Mouse (Mus musculus) kidney, adult 2 months (tissue): ENCODE measurements at regions not wholly inside any gene's neighbourhood (a gene's known extent, or its start where the extent isn't known, plus 50 kb on each side); places are given as distances from the start of the nearest gene placed in this dataset.

Source experiments
- DNase-seq: peaks from one replicate; pipeline ENCODE4 v3.0.0; 2021
- H3K27ac ChIP-seq: fragments of 200-500 bp; 2 replicates; pipeline ENCODE4 v1.5.1; 2012; ENCODE audit warnings: low read depth, low read length, control low read depth, inconsistent platforms; ENCODE audit not compliant: insufficient read depth
- H3K27me3 ChIP-seq: fragments of 200-500 bp; replicated peaks from 2 replicates; pipeline ENCODE4 v1.6.1; 2012; ENCODE audit warnings: mild to moderate bottlenecking, moderate library complexity, low read length, inconsistent platforms; ENCODE audit not compliant: control insufficient read depth, insufficient read depth
- H3K36me3 ChIP-seq: fragments of 200-500 bp; 2 replicates; pipeline ENCODE4 v1.6.1; 2012; ENCODE audit warnings: mild to moderate bottlenecking, moderate library complexity, low read length, inconsistent platforms; ENCODE audit not compliant: control insufficient read depth, insufficient read depth
- H3K4me1 ChIP-seq: fragments of 200-500 bp; 2 replicates; pipeline ENCODE4 v1.6.1; 2011; ENCODE audit warnings: low read length; ENCODE audit not compliant: control insufficient read depth, insufficient read depth
- H3K4me3 ChIP-seq: fragments of 200-500 bp; 2 replicates; pipeline ENCODE4 v1.5.1; 2011; ENCODE audit warnings: mild to moderate bottlenecking, low read depth, low read length, control low read depth; ENCODE audit not compliant: insufficient read depth
- CTCF ChIP-seq: fragments of 200-500 bp; conservative IDR thresholded peaks from 2 replicates; pipeline ENCODE4 v1.5.1; 2011; ENCODE audit warnings: low read depth, mild to moderate bottlenecking, control low read depth, low read length, moderate library complexity, mixed read lengths; ENCODE audit not compliant: insufficient read depth, insufficient read length
- POLR2A ChIP-seq: fragments of 200-500 bp; IDR thresholded peaks from one replicate; pipeline ENCODE4 v1.6.1; 2011; ENCODE audit warnings: low read depth, low read length, control low read depth
- WGBS: fragments of 180-500 bp; shearing (Covaris S2); methylation state at CpG from one replicate; pipeline ENCODE4 v1.1.7; 2018; 5-methylcytosine and 5-hydroxymethylcytosine counted together

DNA sequence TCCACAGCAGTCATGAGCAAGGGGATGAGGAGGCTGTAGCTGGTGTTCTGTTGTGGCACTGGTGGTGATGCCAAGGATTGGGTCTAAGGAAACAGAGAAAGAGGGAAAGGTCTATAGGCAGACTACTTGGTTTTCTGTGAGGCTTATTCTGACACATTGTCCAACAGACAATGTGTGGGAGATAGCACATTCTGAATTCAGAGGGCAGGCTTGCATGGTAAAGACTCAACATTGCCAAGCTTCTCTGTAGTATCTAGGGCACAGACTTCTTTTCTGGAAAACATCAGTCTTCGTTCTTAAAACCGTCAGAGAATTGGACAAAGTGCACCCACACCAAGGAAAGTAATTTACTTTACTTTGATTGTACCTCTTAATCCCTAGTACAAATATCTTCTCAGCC lies 218.7 kb upstream of the Tenm4 start:
- no peak for TF ChIP-seq CTCF
- no peak for TF ChIP-seq POLR2A
- Histone ChIP-seq H3K36me3 (no peaks in the 10 kb centered on the region), H3K4me3 (no peak overlapping the region), H3K4me1 (no peaks in the 10 kb centered on the region), H3K27me3 (no peaks in the 10 kb centered on the region), H3K27ac (no peak overlapping the region)
- 77% methylated on average over 2 of the region's 2 CpGs for WGBS
- DNase-seq = no peak

- no peaks in the 10 kb centered on the region for H3K27me3 ChIP-seq
- TF ChIP-seq POLR2A (no peak), CTCF (no peak)
- 88% methylated on average over 2 of the region's 2 CpGs for WGBS
These were observed 216.5 kb upstream of the Tenm4 start for GRCm38 (mm10) chr7:95954511-95954910.

DNA sequence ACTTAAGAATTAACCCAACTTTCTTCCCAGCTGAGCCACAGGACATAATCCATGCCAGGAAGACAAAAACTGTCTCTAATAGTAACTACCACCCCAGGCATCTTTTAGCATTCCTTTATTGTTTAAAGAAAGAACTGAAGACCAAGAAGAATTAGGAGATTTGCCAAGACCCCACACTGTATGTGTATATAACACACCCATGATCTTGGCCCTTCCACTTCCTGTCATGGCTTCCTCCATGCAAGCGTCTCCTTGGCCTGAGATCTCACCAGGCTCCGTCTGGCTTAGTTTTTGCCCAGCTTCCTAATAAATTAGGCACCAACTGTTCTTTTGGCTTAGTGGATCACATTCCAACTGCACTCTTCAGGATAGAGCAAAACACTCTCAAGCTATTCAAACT lies 215.9 kb upstream of the Tenm4 start:
- no peaks in the 10 kb centered on the region for H3K27me3 ChIP-seq
- no peak for DNase-seq
- TF ChIP-seq CTCF (no peak), POLR2A (no peak)
- no peaks in the 10 kb centered on the region for H3K4me1 ChIP-seq
- no peak overlapping the region for H3K27ac ChIP-seq
- no peak overlapping the region for H3K4me3 ChIP-seq
- 80% methylated on average over 2 of the region's 2 CpGs for WGBS
- no peaks in the 10 kb centered on the region for H3K36me3 ChIP-seq

More at GRCm38 (mm10) chr7:95954511-95954910, 216.5 kb upstream of the Tenm4 start:
- Histone ChIP-seq H3K36me3 (no peaks in the 10 kb centered on the region), H3K4me3 (no peak overlapping the region), H3K4me1 (no peaks in the 10 kb centered on the region), H3K27ac (no peak overlapping the region)
- DNase-seq = no peak

GRCm38 (mm10) chr7:95959068-95959467 lies 212.0 kb upstream of the Tenm4 start:
- no peak overlapping the region for H3K27ac ChIP-seq
- H3K27me3 ChIP-seq = no peaks in the 10 kb centered on the region
- H3K4me3 ChIP-seq = no peak overlapping the region
- 76% methylated on average over 4 of the region's 4 CpGs for WGBS
- no peaks in the 10 kb centered on the region for H3K4me1 ChIP-seq
- DNase-seq = no peak
- no peaks in the 10 kb centered on the region for H3K36me3 ChIP-seq
- no peak for TF ChIP-seq POLR2A
- TF ChIP-seq CTCF = no peak

GRCm38 (mm10) chr7:95971863-95972262 lies 199.2 kb upstream of the Tenm4 start:
- H3K27me3 ChIP-seq = no peaks in the 10 kb centered on the region
- no peaks in the 10 kb centered on the region for H3K4me1 ChIP-seq
- no peaks in the 10 kb centered on the region for H3K36me3 ChIP-seq
- WGBS = 42% methylated on average over 7 of the region's 7 CpGs
- H3K4me3 ChIP-seq = no peak overlapping the region
- TF ChIP-seq CTCF (no peak), POLR2A (no peak)
- no peak overlapping the region for H3K27ac ChIP-seq
- DNase-seq = no peak

- 64% methylated on average over 2 of the region's 2 CpGs for WGBS
- Histone ChIP-seq H3K36me3 (no peaks in the 10 kb centered on the region), H3K27ac (no peak overlapping the region), H3K4me3 (no peak overlapping the region), H3K4me1 (no peaks in the 10 kb centered on the region), H3K27me3 (no peaks in the 10 kb centered on the region)
- no peak for DNase-seq
- TF ChIP-seq POLR2A = no peak
- no peak for TF ChIP-seq CTCF
These were observed 197.0 kb upstream of the Tenm4 start for GRCm38 (mm10) chr7:95974085-95974484.

DNA sequence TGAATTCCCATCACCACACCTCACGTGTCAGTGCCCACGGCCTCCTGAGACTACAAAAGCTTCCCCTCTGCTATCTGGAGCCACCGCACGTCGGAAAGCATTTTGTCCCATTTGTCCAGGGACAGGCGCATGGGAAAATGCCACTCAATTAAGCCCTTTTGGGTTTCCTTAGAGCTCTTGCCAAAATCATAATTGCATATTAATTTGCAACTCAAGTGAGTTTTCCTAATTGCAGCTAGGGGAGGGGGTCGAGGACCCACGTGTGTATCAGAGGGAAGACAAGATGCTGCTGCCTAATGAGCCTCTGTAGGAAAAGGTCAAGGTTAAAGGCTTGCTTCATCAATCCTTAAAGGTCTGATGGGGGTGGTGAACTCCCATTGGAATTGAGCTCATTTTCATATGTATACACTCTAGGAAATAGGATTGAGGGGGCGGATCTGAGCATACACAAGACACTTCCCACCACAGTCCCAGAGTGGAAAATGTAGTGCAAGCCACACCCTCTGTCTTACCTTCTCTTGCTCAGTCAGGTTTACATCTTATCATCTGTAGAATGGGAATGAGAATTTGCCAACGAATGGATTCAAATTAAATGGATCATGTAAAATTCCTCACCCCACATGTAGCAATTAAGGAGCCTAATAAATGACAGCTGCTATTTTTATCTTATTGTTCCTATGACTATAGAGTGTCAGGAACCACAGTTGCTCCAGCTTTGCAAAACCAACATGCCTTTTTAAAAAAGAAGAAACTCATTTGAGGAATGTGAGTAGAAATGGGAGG lies 179.6 kb upstream of the Tenm4 start:
- H3K4me3 ChIP-seq = no peak overlapping the region
- no peaks in the 10 kb centered on the region for H3K36me3 ChIP-seq
- TF ChIP-seq CTCF = no peak
- no peak for TF ChIP-seq POLR2A
- H3K27me3 ChIP-seq = no peaks in the 10 kb centered on the region; the same call in 1 of the 2 replicates
- DNase-seq = no peak
- 38% methylated on average over 10 of the region's 10 CpGs for WGBS
- H3K27ac ChIP-seq = no peak overlapping the region
- no peaks in the 10 kb centered on the region for H3K4me1 ChIP-seq
